Mouse (Mus musculus) telencephalon, adult 2 months (tissue): Measurements from ENCODE around the gene Utp4.
A peak's percentile ranks its signal among the peaks of the same experiment; 100 is the strongest.
"Not testable (repeated sequence)": the region's sequence is repeated elsewhere in the genome, so short reads cannot be mapped to it uniquely, and the experiment has no call there.

Experiments used
- DNase-seq: peaks from one replicate; pipeline ENCODE4 v3.0.0-alpha.2; 2011; ENCODE audit warnings: low read depth, low spot score

The Utp4 gene

DNA sequence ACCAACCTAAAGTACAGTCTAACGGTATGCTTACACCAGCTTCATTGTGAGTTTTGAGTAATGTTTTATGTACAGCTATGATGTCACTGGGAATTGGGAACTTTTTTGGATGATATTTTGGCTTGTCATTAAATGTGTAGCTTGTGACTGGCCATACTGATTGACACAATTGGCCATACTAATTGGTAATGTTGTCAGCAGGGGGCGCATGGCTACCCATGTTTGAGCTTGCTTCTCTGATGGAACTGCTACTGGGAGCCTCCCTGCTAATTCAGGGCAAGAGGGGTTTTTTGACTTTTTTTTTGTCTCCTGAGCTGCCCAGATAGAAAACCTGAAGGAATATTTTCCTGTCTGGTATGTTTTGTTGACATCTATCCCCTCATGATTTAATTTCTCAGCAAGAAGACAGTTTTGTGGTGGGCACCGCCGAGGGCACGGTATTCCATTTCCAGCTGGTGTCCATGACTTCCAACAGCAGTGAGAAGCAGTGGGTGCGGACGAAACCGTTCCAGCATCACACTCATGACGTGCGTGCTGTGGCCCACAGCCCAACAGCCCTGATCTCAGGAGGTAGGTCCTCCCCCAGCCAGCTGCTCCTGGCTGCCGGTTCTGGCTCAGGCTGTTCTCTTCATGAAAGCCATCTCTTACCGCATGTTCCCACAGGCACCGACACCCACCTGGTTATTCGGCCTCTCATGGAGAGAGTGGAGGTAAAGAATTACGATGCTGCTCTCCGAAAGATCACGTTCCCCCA is 12.5 kb downstream of the Utp4 start:
- peak; percentile 89 for DNase-seq

DNA sequence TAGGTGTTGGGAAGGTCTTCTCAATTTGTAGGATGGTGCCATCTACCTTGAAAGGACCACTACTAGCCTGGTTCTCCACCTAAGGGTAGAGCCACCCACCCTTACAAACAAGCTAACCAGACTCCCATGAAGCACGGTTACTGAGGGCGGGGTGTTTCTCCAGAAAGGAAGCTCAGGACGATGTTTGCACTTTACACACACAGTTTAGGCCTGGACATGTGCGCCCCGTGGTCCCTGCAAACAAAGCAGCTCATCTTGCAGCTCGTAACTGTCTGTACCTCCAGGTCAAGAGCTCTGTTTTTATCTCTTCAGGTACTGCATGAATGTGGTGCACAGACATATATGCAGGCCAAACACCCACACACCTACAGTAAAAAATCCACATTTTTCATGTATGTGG is 13.2 kb downstream of the Utp4 start:
- no peak for DNase-seq

DNA sequence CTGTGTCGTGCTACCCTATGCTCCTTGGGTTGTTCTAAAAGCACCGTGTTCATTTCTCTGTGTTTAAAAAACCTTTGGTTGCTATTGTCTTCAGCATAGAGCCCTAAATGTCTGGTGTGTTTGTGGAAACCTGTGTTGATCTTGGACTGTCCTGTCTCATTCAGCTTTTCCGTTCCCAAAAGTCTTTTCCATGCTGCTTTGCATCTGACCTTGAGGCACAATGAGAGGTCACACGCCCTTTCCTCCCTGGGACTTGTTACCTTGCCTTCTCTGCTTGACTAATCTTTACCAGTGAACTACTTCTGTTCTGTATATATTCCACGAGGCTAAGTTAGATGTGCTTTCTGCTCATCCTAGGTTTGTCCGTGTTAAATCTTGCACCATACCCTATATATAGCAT is 14.0 kb downstream of the Utp4 start:
- DNase-seq: no peak

DNA sequence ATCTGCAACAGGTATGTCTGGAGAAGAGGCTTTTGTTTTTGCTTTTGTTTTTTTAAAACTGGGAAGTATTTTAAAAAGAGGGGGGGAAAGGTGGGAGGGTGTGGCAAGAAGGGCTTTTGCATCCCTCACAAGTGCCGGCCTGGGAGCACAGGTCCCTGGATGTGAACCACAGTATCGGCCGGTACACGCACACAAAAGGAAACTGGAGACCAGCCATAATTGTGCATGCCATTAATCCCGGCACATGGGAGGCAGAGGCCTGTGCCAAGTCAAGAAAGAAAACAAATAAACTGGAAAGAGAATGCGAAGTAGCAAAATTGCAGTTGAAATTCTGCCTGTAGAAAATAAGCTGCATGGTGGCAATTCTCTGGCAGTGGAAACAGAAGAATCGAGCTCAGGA is 14.9 kb downstream of the Utp4 start:
- no peak for DNase-seq

DNA sequence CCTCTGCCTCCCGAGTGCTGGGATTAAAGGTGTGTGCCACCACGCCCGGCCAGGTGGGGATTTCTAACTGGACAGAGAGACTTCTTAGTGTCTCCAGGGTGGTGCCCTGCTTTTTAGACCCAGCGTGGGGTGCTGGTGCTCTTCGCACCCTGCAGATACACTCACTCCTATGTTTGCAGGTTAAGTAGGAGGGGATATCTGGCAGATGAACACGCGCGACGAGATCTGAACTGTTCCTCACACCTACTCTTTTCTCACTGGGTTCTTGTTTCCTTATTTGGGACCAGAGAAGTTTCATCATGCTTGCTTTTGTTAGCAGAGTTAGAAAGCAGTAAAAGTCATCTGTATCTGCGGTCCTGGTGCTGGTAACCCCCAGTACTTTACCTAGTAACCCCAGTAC is 20.2 kb downstream of the Utp4 start:
- DNase-seq: peak; percentile 77

DNA sequence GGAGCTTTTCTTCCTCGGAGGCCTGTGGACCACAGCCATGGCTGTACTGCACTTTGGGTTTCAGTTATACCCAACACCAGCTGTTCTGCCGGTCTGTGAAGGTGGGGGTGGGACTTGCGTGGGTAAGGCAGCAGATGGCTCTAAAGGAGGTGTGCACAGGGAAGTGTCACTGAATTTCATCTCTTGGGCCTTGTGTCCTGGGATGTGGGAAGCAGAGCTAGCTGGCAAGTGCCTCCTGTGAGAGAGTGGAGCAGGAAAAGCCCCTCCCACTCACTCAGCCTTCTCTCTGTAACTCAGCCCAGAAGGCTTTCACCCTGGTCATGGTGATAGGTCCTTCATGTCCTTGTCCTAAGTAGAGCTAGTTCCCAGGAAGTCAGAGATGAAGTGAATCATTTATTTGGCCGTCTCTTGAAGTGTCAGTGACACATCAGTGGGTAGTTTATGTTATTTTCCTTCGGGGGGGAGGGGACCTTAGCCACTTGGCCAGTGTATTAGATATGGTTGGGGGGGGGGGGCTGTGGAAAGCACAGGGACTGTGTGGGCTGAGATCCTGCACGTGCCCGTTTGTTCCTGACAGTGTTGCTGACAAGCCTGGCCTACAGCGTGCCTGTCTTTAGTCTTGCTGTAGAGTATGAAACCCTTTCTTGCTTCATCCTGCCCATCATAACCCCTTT is 26.4 kb downstream of the Utp4 start:
- peak; percentile 93 for DNase-seq

DNA sequence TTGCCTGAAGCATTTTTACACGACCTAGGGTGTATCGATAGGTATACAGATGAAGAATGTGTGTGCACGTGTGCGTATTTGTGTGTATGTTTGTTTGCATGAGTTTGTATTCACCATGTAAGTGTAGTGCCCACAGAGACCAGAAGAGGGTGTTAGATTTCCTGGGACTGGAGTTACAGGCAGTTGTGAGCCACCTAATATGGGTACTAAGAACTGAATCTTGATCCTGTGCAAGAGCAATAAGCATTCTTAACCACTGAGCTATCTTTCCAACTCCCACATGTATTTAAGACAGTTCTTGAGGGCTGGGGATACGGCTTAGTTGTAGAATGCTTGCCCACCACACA is 26.9 kb downstream of the Utp4 start:
- no peak for DNase-seq

DNA sequence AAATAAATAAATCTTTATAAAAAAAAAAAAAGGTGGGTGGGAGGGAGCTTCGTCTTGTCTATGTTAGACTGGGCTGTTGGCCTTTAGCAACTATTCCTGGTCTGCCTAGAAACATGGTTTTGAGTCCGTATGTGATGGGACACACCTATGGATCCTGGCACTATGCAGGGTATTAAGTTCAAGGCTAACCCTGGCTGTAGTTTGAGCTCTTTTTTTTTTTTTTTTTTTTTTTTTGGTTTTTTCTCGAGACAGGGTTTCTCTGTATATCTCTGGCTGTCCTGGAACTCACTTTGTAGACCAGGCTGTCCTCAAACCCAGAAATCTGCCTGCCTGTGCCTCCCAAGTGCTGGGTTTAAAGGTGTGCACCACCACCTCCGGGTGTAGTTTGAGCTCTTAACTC is 30.6 kb downstream of the Utp4 start:
- DNase-seq: no peak

DNA sequence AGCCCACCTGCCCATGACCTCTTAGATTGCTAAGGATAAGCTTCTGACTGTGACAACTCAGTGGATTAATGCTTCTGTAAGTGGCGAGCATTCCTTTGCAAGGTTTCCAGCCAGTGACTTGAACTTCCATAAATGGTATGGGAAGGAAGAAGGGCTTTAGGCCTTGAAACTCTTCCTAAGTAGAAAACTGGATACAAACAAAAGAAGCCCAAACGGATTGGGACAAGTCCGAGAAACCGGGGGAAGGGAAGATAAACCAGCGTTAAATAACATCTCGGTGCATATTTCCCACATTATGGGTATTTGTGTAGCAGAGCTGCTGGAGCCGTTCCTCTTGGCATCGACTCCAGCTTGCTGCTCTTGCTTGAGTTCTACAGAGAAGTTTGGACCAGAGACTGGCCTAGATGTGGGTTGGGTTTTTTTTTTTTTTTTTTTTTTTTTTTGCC is 31.5 kb downstream of the Utp4 start:
- DNase-seq: peak; percentile 83

DNA sequence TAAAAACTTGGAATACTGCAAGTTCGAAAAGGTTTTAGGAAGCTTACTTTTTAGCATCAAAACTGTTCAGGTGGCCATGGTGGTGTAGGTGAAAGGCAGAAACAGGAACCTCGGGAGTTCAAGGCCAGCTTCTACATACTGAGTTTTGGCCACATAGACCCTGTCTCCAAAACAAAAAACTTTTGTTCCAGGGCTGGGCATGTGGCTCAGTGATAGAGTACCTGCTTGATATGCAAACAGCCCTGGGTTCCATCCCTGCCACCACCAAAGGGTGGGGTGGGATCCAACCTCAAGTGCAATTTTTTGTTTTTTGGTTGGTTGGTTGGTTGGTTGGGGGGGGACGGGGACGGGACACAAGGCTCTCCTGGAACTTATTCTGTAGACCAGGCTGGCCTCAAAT is 32.0 kb downstream of the Utp4 start:
- DNase-seq: no peak

DNA sequence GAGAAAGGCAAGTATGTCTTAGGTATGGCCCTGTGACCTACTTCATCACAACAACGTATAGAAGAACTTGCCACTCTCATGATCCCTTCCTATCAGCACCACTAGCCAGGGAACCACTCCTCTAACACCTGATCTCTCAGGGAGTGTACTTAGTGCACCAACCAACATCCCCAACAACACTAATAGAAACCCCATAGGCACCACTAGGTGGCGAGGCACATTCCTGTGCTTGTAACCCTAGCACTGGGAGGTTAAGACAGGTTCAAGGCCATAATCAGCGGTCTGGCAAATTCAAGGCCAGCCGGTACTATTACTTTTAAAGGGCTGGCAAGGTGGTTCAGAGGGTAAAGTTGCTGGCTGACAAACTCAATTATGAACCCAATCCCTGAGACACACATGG is 33.8 kb downstream of the Utp4 start:
- no peak for DNase-seq

DNA sequence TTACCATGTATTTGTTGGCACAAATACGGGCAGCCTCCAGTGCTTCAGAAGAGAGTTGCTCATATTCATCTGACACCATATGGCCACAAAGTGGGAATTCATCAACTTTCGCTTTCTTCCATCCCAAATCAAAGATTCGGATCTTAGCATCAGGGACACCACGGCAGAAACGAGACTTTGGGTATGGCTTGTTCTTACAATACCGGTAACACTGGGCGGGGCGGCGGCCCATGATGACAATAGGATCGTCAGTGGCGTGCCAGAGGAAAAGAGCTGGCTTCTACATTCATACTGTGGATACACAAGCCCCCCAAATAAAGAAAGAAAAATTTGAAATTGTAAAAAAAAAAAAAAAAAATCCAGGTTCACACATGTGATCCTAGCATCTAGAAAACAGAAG is 34.7 kb downstream of the Utp4 start:
- not testable (repeated sequence) for DNase-seq

DNA sequence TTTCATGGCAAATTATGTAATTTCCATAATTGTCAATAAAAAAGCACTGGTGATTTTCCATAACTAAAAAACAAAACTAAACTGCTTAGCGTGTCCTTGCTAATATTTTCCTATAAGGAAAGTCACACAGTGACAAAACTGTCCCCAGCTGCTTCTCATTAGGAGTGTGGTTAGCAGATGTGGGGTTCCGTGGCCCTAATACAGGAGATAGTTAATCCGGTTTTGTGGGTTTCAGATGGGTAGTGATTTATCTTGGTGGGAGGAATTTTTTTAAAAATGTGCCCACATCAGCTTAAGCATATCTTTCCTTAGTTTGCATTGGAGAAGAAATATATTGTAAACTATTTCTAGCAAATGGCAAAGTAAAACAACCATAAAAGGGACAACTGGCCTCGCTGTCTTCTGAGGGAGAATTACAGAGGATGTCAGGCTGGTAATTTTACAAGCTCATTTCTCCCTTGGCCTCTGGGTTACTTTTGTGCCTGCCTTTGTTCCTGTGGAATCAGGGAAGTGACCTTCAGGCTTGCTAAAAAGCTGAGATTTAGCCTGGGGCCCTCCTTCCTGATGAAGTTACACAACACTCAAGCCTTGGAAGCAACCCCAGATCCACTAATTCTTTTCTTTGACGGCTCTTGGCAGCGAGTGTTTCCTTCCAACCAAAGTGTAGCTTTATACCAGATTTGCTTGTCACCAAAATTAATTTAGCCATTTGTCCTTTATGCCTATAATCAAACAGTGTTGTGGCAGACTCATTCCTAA is 35.9 kb downstream of the Utp4 start:
- DNase-seq: no peak

DNA sequence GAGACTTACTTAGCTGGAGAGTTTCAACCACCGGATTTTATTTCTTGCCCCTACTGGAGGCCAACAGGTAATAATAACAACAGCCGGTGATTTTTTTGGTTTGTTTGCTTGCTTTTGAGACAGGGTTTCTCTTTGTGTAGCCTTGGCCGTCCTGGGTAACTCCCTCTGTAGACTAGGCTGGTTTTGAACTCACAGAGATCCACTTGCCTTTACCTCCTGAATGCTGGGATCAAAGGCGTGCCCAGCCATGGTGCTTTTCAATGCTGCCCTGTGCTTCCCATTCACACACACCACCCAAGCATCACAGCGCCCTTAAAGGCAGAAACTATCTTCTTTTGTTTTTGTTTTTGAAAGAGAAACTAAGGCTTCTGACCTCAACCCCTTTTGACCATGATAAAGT is 36.5 kb downstream of the Utp4 start:
- no peak for DNase-seq

DNA sequence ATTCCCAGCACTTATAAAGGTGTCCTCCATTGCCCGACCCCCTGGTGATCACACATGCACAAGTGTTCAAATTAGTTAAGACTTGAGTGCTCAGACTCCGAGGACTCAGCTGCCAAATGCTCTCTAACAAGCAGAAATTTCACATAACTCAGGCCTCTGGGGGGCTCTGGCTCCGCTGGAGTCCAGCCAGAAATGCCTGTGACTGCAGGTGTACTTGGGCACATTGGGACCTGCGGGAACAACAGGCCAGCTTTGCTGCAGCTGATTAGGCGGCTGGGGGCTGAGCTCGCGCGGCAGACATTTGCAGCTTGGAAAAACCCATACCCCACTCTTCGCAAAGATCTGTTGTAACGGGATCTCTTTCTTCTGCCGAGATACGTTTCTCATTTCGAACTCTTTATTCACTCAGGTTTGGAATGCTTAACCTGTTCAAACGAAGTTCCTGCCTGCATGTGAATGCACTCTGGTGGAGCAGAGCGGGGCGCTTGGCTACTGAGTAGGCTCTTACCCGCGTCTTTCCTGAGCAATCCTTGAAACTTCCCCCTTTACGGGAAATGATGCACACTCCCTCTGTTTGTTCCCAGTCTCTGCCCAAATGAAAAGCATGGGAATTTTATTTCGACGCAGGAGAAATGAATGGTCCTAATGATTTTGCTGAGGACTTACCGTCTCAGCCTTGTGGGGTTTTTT is 39.1 kb downstream of the Utp4 start:
- DNase-seq: no peak

DNA sequence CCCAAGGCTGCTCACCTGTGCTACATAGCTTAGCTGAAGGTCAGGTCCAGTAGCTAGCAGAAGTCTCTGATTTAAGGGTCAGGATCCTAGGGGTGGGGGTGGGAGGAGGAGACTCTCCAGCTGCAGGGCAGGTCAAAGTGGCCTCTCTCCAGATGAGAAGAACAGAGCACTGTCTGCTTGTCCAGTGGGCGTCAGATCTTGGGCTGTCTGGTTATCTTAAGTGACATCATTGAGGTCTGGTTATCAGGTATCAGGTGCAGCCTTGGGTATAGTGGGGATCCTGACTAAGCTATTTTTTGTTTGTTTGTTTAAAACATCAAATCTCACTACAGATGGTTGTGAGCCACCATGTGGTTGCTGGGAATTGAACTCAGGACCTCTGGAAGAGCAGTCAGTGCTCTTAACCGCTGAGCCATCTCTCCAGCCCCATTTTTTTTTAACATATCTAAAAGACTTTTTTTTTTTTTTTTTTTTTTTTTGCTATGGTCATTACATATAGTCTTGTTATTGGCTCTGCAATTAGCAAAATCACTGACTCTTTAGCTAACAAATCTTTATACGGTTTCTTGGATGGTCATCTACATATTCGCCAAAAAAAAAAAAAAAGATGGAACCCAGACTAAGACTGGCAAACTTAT is 40.2 kb downstream of the Utp4 start:
- DNase-seq: no peak

DNA sequence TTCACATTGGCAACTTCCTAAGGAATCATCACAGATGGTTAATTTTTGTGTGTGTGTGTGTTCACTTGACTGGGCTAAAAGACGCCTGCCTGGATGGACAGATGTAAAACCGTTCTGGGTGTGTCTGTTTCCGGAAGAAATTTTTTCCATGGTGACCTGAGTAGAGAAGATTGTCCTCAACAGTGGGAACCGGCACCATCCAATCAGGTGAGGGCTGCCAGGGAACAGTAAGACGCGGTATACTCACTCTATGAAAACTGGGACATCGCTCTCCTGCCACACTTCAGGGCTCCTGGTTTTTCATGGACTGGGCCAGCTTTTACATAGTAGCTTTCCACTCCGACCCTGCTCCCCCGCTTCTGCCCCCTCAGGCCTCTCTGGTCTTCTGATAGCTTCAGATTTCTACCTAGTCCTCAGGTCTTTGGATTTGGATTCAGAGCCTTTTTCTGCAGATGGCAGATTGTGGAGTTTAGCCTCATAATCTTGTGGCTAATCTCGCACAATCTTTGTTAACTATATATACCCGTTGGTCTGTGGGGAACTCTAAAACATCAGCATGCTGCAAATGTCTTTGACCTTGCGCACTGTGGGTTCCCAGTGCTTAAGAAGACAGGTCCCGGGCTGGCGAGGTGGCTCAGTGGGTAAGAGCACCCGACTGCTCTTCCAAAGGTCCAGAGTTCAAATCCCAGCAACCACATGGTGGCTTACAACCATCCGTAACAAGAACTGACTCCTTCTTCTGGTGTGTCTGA is 41.0 kb downstream of the Utp4 start:
- no peak for DNase-seq

DNA sequence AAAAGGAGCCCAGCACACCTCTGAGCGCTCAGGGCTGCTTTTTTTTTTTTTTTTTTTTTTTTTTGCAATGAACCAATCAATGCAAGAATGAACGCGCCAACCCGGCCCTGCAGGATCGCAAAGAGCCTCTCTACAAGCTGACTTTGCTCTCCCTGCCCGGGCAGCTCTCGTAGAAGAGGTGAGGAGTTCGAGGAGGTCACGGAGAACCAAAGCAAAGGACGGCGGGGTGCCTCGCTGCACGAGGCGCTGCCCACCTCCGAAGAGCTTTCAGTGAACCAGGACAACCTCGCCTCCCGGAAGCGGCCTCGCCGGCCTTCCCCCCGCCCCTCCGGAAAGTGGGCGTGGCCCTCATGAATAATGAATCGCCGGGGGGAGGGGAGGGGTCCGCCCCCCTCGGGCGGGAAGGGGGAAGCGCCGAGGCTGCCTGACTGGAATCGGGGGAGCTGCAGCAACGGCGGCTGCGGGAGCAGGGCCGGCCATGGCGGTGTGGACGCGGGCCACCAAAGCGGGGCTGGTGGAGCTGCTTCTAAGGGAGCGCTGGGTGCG is 42.0 kb downstream of the Utp4 start, which contains the start of gene Sntb2:
Sntb2 (plus strand) TSS at position 427 of the 546 bp plus-strand sequence.
- peak; percentile 76 for DNase-seq

DNA sequence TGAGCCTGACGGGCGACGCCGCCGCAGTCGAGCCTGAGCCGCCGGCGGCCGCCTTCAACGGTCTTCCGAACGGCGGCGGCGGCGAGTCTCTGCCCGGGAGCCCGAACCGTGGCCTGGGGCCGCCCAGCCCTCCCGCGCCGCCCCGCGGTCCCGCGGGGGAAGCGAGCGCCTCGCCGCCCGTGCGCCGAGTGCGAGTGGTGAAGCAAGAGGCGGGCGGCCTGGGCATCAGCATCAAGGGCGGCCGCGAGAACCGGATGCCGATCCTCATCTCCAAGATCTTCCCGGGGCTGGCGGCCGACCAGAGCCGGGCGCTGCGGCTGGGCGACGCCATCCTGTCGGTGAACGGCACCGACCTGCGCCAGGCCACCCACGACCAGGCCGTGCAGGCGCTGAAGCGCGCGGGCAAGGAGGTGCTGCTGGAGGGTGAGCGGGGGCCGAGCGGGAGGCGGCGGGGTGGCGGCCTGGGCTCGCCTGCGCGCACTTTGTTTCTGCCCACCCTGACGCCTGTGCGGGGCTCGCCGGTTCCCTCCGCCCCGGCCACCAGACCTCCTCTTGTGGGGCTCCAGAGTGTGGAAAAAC is 42.6 kb downstream of the Utp4 start:
- no peak for DNase-seq

DNA sequence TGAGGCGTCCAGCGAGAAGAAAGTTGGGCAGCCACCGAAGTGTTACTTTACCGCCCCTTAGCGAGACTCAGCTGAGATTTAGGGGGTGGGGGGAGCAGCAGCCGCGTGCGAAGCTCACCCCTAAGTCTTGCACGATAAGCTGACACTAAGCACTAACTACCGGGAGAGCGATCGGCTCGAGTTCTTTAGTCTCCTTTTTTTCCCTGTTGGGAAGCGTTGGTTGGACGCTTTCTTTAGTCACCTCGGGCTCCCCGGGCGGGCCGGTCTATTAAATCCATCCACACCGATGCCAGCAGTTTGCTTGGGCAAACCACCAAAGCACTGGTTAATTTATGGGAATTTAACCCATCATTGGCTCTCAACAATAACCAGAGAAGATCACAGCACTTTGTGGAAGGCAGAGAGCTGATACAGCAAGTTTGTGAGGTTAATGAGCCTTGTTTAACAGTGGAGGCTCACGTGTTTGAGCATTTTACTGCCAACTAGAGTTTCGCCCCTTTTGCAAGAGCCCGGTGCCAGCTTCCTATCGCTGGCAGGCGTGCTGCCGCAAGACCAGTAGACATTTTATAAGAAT is 43.1 kb downstream of the Utp4 start:
- no peak for DNase-seq
